Mouse (Mus musculus) bone marrow macrophage, adult 2 months (primary cell): Measurements from ENCODE around the gene Gas6.

Source experiments
- CTCF ChIP-seq: IDR thresholded peaks from 2 replicates; pipeline ENCODE4 v1.5.1; 2012; ENCODE audit warnings: low read depth, mild to moderate bottlenecking, low read length, moderate library complexity
- POLR2A ChIP-seq: IDR thresholded peaks from 2 replicates; pipeline ENCODE4 v1.6.1; 2012; ENCODE audit warnings: mild to moderate bottlenecking, low read depth, low read length, borderline replicate concordance

DNA sequence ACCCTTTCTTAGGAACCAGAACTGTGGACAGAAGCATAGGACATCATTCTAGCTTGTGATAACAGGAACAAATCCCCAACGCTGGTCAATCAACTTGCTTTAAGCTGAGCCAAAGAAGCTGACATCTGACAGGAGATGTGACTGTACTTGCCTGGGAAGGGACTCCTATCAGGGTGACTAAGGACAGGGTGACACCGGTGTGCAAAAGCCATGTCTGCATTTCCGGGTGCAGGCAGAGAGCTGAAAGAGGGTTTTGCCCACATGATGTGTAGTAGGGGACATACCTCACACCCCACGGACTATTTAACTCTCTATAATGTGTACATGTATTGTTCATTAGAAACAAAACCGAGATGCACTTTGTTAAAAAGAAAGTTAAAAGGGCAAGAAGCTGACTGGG lies 11.1 kb downstream of the Gas6 start:
- TF ChIP-seq CTCF (no peak), POLR2A (no peak)
